Mouse (Mus musculus) E14TG2a.4 (cell line): ENCODE results near the gene Rcsd1.

Source experiments
- CTCF ChIP-seq: conservative IDR thresholded peaks from 2 replicates; pipeline ENCODE4 v1.5.1; 2014; ENCODE audit warnings: low read length
- NANOG ChIP-seq: IDR thresholded peaks from 2 replicates; pipeline ENCODE4 v1.6.1; 2014; ENCODE audit warnings: borderline replicate concordance, low read length, mixed read lengths
- POU5F1 ChIP-seq: IDR thresholded peaks from 2 replicates; pipeline ENCODE4 v1.6.1; 2014; ENCODE audit warnings: low read length, borderline replicate concordance

DNA sequence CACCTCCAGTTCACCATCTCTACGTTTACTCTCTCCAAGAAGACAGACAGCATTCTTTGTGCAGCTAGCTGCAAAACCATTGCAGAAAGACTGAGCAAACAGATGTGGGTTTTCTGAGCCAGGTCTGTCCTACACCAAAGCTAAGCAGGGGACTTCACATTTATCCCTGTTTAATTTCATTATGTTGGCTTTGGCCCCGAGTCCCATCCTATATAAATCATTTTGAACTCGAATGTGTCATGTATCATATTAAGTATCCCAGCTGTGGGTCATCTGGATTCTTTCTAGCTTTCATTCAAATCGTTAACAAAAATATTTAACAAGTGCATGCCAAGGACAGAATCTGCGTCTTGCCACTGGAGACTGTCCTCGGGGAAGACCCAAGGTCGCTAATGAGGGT, 15.7 kb downstream of the Rcsd1 start:
- TF ChIP-seq CTCF (no peak), NANOG (no peak), POU5F1 (no peak)
